Mouse (Mus musculus) lung, embryonic 15.5 days (tissue): Measurements from ENCODE around the gene Serpinh1. TPM values are rescaled to one million over a fixed set of nuclear protein-coding genes. Genes with fewer than 3 reads are reported as not detected.
"Not testable (repeated sequence)": the region's sequence is repeated elsewhere in the genome, so short reads cannot be mapped to it uniquely, and the experiment has no call there.

Experiments
- ATAC-seq: fragments of 200-750 bp; cut with Nextera tagmentation; 2 replicates; pipeline ENCODE4 v1.8.0; 2017; ENCODE audit warnings: moderate number of reproducible peaks, borderline replicate concordance; ENCODE audit not compliant: low FRiP score, low TSS enrichment; ENCODE audit errors: extremely low read depth
- H3K27ac ChIP-seq: fragments of 300-500 bp; sonication (generic); 2 replicates; pipeline ENCODE4 v1.5.1; 2015; ENCODE audit warnings: moderate library complexity, mild to moderate bottlenecking, inconsistent platforms
- H3K27me3 ChIP-seq: fragments of 300-500 bp; sonication (generic); 2 replicates; pipeline ENCODE4 v1.6.1; 2015; ENCODE audit warnings: inconsistent platforms
- H3K36me3 ChIP-seq: fragments of 300-500 bp; sonication (generic); 2 replicates; pipeline ENCODE4 v1.6.1; 2015; ENCODE audit warnings: inconsistent platforms
- H3K4me1 ChIP-seq: fragments of 300-500 bp; sonication (generic); 2 replicates; pipeline ENCODE4 v1.6.1; 2015; ENCODE audit warnings: inconsistent platforms
- H3K4me2 ChIP-seq: fragments of 300-500 bp; sonication (generic); 2 replicates; pipeline ENCODE4 v1.6.1; 2015; ENCODE audit warnings: inconsistent platforms, mild to moderate bottlenecking, moderate library complexity
- H3K4me3 ChIP-seq: fragments of 300-500 bp; sonication (generic); 2 replicates; pipeline ENCODE4 v1.5.1; 2015; ENCODE audit warnings: mild to moderate bottlenecking, inconsistent platforms
- H3K9ac ChIP-seq: fragments of 300-500 bp; sonication (generic); 2 replicates; pipeline ENCODE4 v1.6.1; 2015; ENCODE audit warnings: inconsistent platforms
- H3K9me3 ChIP-seq: fragments of 300-500 bp; sonication (generic); 2 replicates; pipeline ENCODE4 v1.6.1; 2016; ENCODE audit warnings: inconsistent platforms
- WGBS: fragments of 180-500 bp; shearing (Covaris S2); methylation state at CpG from one replicate; pipeline ENCODE4 v1.1.7; 2015; 5-methylcytosine and 5-hydroxymethylcytosine counted together
- polyA plus RNA-seq: library from polyadenylated mRNA; unstranded; fragments of >200 nt; fragmentation: Nextera tagmentation; extraction: Ambion mirVana; gene quantifications from 2 replicates; pipeline ENCODE4 v1.2.1, GENCODE M21; 2015

The Serpinh1 gene
- polyA plus RNA-seq, 1 experiment from 2014 or later, result 1,834 TPM

DNA sequence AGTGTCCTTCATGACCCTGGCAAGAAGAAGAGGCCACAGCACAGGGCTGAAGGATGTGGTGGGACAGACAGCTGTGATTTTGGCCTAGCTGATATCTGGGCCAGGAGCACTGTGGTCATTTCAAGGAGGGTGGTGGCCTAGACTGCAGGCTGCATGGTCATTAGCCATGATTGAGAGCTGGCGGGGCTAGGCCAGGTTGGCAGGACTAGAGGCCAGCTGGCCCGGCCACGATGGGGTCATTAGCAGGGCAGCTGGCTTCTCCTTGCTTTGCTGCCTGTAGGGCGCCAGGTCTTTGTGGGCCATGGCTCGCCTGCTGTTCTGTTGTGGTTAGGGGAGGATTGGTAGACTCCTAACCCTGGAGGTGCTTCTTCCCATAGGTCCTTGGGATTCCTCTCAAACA lies 33.0 kb upstream of the Serpinh1 start:
- H3K27me3 ChIP-seq, result no peaks in the 10 kb centered on the region
- peaks cover 72% of the 10 kb centered on the region for H3K4me1 ChIP-seq
- no peak overlapping the region for H3K27ac ChIP-seq
- 67% methylated on average over 5 of the region's 5 CpGs for whole genome bisulfite sequencing
- no peak for ATAC-seq
- no peaks in the 10 kb centered on the region for H3K9me3 ChIP-seq
- no peak overlapping the region for H3K4me2 ChIP-seq
- no peak overlapping the region for H3K9ac ChIP-seq
- no peak overlapping the region for H3K4me3 ChIP-seq
- 0 out of 2 replicates have a peak, but pooled peaks cover 3% of the 10 kb centered on the region for H3K36me3 ChIP-seq

GRCm38 (mm10) chr7:99384101-99384611 lies 31.1 kb upstream of the Serpinh1 start:
- no peak for ATAC-seq
- 10% methylated on average over 4 of the region's 4 CpGs for WGBS
- peak overlapping the region; percentile 61 for H3K4me3 ChIP-seq
- H3K4me1 ChIP-seq, result peaks cover 71% of the 10 kb centered on the region
- peak overlapping the region; percentile 89 for H3K4me2 ChIP-seq
- 0 out of 2 replicates have a peak overlapping the region, but pooled peaks have one; percentile 10 for H3K9ac ChIP-seq
- H3K36me3 ChIP-seq, result 0 out of 2 replicates have a peak, but pooled peaks cover 3% of the 10 kb centered on the region
- H3K9me3 ChIP-seq, result no peaks in the 10 kb centered on the region
- H3K27me3 ChIP-seq, result no peaks in the 10 kb centered on the region
- peak overlapping the region; percentile 74 for H3K27ac ChIP-seq

DNA sequence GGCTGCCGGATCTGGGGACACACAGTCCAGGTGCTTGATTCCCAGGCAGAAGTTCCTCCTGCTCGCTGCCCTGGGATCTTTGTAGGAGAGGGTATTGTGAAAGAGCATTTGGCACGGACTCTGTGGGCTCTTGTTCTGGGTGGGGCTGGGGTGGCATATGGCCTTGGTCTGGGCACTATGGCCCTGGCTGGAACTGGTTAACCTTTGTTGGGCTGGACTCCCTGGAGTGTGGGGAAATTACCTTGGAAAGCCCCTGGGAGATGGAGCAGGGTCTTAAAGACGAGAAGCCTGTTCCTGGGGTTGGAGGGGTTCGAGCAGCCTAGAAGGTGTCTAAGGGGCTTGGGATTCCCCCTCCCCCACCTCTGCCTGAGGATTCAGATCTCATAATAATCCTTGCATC lies 30.2 kb upstream of the Serpinh1 start:
- Histone ChIP-seq H3K4me1 (peaks cover 66% of the 10 kb centered on the region), H3K9ac (peak overlapping the region; percentile 71), H3K4me3 (peak overlapping the region; percentile 61), H3K27me3 (no peaks in the 10 kb centered on the region), H3K27ac (peak overlapping the region; percentile 74), H3K36me3 (0 out of 2 replicates have a peak, but pooled peaks cover 3% of the 10 kb centered on the region), H3K9me3 (no peaks in the 10 kb centered on the region), H3K4me2 (peak overlapping the region; percentile 89)
- 55% methylated on average over 5 of the region's 5 CpGs for WGBS
- no peak for ATAC-seq

DNA sequence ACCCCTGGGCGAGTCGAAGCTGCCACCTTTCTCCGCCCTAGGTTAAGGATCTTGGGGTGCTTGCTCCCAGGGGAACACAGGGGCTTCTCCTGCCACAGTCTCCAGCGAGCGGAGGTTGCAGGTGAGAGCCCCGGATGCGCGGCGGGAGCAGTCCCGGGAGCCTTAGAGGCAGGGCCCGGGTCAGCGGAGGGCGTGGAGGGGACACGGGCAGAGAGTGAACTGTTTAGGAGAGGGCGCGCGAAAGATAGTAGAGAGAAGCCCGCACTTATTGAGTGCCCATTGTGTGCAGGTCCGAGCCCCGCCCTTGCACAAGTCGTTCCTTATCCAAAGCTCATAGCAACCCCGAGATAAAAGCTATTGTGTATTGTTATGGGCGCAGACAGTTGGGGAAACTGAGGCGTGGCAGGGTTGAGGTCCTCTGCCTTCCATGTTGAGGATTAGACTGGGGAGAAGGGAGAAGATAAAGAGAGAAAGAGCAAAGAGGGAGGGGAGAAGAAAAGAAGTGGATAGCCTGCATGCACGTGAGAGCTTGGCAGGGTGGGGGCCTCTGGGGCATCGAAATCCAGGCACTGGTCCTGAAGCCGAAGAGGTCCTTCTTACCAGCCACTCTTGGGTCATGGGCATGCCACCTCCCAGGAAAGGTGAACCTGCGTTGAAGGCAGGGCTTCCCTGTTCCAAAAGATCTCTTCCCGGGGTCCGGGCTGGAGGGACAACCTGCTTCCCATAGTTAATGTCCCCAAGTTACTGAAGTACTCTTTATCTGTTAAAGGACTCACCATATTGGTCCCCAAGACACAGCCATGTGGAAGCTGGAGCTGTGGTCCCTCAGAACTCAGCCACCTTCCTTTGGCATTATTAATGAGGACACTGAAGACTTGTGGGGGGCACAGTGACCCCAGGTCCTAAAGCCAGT lies 29.3 kb upstream of the Serpinh1 start:
- Histone ChIP-seq H3K4me2 (peak overlapping the region; percentile 89), H3K36me3 (0 out of 2 replicates have a peak, but pooled peaks cover 2% of the 10 kb centered on the region), H3K4me1 (peaks cover 61% of the 10 kb centered on the region), H3K27ac (peak overlapping the region; percentile 86), H3K4me3 (peak overlapping the region; percentile 61), H3K27me3 (no peaks in the 10 kb centered on the region), H3K9me3 (no peaks in the 10 kb centered on the region), H3K9ac (peak overlapping the region; percentile 71)
- WGBS, result 6% methylated on average over 30 of the region's 30 CpGs
- no peak for ATAC-seq

- peaks cover 54% of the 10 kb centered on the region for H3K4me1 ChIP-seq
- WGBS, result under 1% methylated on average over 71 of the region's 73 CpGs
Measured at GRCm38 (mm10) chr7:99381214-99382087, 28.4 kb upstream of the Serpinh1 start, which contains the start of gene Gdpd5. Gdpd5 (plus strand) TSS chr7:99381414.

DNA sequence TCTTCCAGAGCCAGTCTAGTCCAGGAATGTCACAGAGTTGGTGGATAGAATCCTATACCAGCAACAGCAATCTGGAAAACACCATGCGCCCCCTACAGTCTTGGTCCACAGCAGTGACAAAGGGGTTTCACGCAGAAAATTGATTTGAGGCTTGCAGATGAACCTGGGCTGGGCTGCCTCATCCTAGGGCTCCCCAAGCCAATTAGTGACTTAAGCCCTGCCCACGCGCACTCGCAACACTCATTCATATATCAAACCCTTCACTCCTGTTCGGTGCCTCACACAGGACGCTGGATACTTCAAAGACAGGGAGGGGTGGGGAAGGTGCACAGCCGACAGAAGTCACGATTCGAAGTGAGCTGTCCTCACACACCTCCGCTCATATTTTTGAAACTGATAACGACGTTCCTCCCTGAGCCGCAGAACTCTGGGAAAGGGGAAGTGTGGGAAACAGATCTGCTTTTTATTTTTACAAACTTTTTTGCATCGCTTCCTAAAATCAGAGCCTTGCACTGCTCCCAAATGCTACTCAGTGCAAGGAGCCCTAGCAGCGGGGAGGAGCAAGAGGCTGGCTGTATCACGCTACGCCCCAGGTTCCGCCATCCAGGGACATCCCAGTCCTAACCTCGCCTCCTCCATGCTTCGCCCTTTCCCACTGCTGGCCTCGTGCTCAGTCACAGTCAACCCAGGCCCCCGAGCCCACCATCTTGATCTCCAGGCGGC lies 27.6 kb upstream of the Serpinh1 start:
- H3K27ac ChIP-seq, result peak overlapping the region; percentile 94
- H3K36me3 ChIP-seq, result no peaks in the 10 kb centered on the region
- H3K9me3 ChIP-seq, result no peaks in the 10 kb centered on the region
- peak overlapping the region; percentile 61 for H3K4me3 ChIP-seq
- H3K4me2 ChIP-seq, result peak overlapping the region; percentile 89
- H3K9ac ChIP-seq, result peak overlapping the region; percentile 57
- H3K4me1 ChIP-seq, result peaks cover 47% of the 10 kb centered on the region
- H3K27me3 ChIP-seq, result no peaks in the 10 kb centered on the region
- peak; percentile 64 for ATAC-seq
- WGBS, result under 1% methylated on average over 24 of the region's 24 CpGs

More at GRCm38 (mm10) chr7:99381214-99382087, 28.4 kb upstream of the Serpinh1 start, which contains the start of gene Gdpd5:
- Histone ChIP-seq H3K36me3 (no peaks in the 10 kb centered on the region), H3K4me2 (peak within 1 kb of the TSS; percentile 89), H3K9ac (peak within 1 kb of the TSS; percentile 71), H3K27me3 (no peaks in the 10 kb centered on the region), H3K9me3 (no peaks in the 10 kb centered on the region), H3K27ac (peak within 1 kb of the TSS; percentile 94), H3K4me3 (peak within 1 kb of the TSS; percentile 61)
- ATAC-seq, result peak; percentile 97

DNA sequence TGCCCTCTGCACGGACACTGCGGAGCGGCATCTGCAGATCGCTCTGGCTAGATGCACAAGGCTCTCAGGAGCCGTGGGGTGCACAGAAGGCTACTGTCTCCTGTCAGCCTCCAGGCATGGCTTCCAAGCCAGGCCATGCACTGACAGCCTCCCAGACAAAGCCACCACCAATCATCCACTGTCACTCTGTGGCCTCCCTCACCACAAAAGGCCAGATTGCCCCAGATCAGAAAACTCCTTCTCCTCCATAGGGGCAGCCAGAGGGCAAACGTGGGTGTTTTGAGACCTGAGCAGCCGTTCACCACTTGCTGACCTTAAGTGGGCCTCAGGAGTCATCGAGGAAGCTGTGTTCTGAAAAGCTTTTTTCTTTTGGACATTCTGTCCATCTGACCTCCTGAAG lies 25.8 kb upstream of the Serpinh1 start:
- H3K9ac ChIP-seq, result no peak overlapping the region

GRCm38 (mm10) chr7:99375455-99375854 lies 22.4 kb upstream of the Serpinh1 start:
- H3K27ac ChIP-seq, result no peak overlapping the region
- 3% methylated on average over 4 of the region's 4 CpGs for WGBS
- H3K9me3 ChIP-seq, result no peaks in the 10 kb centered on the region
- H3K9ac ChIP-seq, result no peak overlapping the region
- peaks cover 8% of the 10 kb centered on the region; the same call in 1 of the 2 replicates for H3K4me1 ChIP-seq
- no peak overlapping the region for H3K4me2 ChIP-seq
- no peak overlapping the region for H3K4me3 ChIP-seq
- H3K27me3 ChIP-seq, result no peaks in the 10 kb centered on the region; the same call in 1 of the 2 replicates
- no peaks in the 10 kb centered on the region for H3K36me3 ChIP-seq
- no peak for ATAC-seq

More for the DNA sequence above, 25.8 kb upstream of the Serpinh1 start:
- no peak overlapping the region for H3K4me3 ChIP-seq
- H3K27ac ChIP-seq, result no peak overlapping the region
- ATAC-seq, result no peak
- no peaks in the 10 kb centered on the region for H3K36me3 ChIP-seq
- H3K9me3 ChIP-seq, result no peaks in the 10 kb centered on the region
- H3K4me1 ChIP-seq, result peaks cover 32% of the 10 kb centered on the region
- no peak overlapping the region for H3K4me2 ChIP-seq
- WGBS, result 59% methylated on average over 8 of the region's 8 CpGs
- H3K27me3 ChIP-seq, result no peaks in the 10 kb centered on the region

DNA sequence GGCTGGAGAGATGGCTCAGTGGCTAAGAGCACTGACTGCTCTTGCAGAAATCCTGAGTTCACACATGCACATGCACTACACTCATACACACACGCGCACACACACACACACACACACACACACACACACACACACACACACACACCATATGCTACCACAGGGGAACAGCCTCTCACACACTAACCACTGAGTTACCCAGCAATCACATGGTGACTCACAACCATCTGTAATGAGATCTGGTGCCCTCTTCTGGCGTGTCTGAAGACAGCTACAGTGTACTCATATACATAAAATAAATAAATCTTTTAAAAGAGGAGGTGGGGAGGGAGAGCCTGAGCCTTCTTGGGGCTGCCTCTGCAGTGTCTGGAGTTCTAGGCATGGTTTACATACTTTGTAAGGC lies 21.3 kb upstream of the Serpinh1 start:
- H3K27ac ChIP-seq, H3K9ac ChIP-seq, ATAC-seq, H3K36me3 ChIP-seq, H3K4me3 ChIP-seq, H3K4me1 ChIP-seq, H3K27me3 ChIP-seq, H3K4me2 ChIP-seq, H3K9me3 ChIP-seq: not testable (repeated sequence)
- WGBS, result 60% methylated on average over 3 of the region's 3 CpGs

DNA sequence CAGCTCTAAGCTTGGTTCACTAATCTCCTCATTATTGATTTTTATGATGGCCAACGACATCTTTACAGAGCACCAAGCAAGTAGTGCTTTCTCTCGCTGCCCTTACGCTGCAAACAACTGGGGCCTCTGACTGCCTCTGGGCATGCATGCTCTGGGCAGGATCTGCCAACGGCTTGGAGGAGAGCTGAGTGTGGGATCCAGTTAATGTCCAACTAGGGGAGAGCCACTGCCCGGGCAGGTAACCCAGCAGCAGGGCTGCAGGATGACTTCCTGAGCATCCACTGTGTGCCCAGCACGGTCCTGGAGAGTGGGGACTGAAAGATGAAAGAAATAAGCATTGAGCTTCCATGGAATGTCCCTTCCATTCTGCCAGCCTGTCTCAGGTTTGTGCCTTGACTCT lies 13.7 kb upstream of the Serpinh1 start:
- 50% methylated on average over 6 of the region's 6 CpGs for WGBS
- Histone ChIP-seq H3K4me2 (no peak overlapping the region), H3K27me3 (no peaks in the 10 kb centered on the region), H3K9ac (no peak overlapping the region), H3K36me3 (no peaks in the 10 kb centered on the region), H3K4me1 (no peaks in the 10 kb centered on the region), H3K27ac (no peak overlapping the region), H3K4me3 (no peak overlapping the region), H3K9me3 (no peaks in the 10 kb centered on the region)
- ATAC-seq, result no peak

- no peak overlapping the region for H3K4me3 ChIP-seq
- no peak overlapping the region for H3K4me2 ChIP-seq
- WGBS, result 0% methylated on average over 5 of the region's 5 CpGs
- H3K9me3 ChIP-seq, result no peaks in the 10 kb centered on the region
- H3K4me1 ChIP-seq, result peaks cover 9% of the 10 kb centered on the region
- no peak for ATAC-seq
- H3K9ac ChIP-seq, result no peak overlapping the region
- H3K36me3 ChIP-seq, result no peaks in the 10 kb centered on the region
- no peaks in the 10 kb centered on the region for H3K27me3 ChIP-seq
- H3K27ac ChIP-seq, result no peak overlapping the region
Measured at GRCm38 (mm10) chr7:99365069-99365468, 12.0 kb upstream of the Serpinh1 start.
